Comparison of ENCODE assay signal across 26 mouse cellular contexts in genomic region chr13:73799110-73799509, GRCm38 (mm10). TPM values are rescaled to one million over a fixed set of nuclear protein-coding genes. Genes with fewer than 3 reads are reported as not detected.
DNase-seq lines count a peak whose midpoint lies in the region; TF ChIP-seq lines count a peak whose summit lies in the region.
"Had no signal": no experiment of that assay in that cellular context is flagged by ENCODE, and none has a peak within 500 bp of the region (broad histone marks: within the 10 kb centered on the region; RNA-seq: fewer than 3 reads in every experiment).

No protein-coding gene starts in this region.

- H3K4me3 ChIP-seq in heart, adult 2 months: no peak overlapping the region
- no peak overlapping the region for H3K4me3 ChIP-seq in layer of hippocampus, adult 2 months
- H3K4me3 ChIP-seq in brown adipose tissue, adult 24 weeks (ENCODE audit: insufficient read depth, low read depth, low read length): no peak overlapping the region
- H3K4me3 ChIP-seq: erythroblast, embryonic 14.5 days; heart, embryonic 15.5 days; kidney, embryonic 15.5 days; midbrain, embryonic 13.5 days; neural tube, embryonic 13.5 days had no signal

- H3K27me3 ChIP-seq in heart, adult 2 months (ENCODE audit: control insufficient read depth, insufficient read depth, low read length): no peaks in the 10 kb centered on the region
- H3K27me3 ChIP-seq: heart, embryonic 15.5 days; kidney, embryonic 15.5 days; midbrain, embryonic 13.5 days; neural tube, embryonic 13.5 days had no signal

- TF ChIP-seq POLR2A in heart, adult 2 months (IDR thresholded peaks at IDR 0.05; ENCODE audit: insufficient read depth, low read depth, low read length): no peak

- H3K36me3 ChIP-seq in heart, adult 2 months (ENCODE audit: control insufficient read depth, insufficient read depth, low read length): peaks cover 7% of the 10 kb centered on the region; the same call in 1 of the 2 replicates

- peak overlapping the region; percentile 65 for H3K27ac ChIP-seq in heart, adult 2 months
- H3K27ac ChIP-seq in layer of hippocampus, adult 2 months: 0 out of 2 replicates have a peak overlapping the region, but pooled peaks have one; percentile 4
- peak overlapping the region; percentile 20; the same call in 1 of the 2 replicates for H3K27ac ChIP-seq in brown adipose tissue, adult 24 weeks (replicated peaks; ENCODE audit: low read depth, low read length)
- H3K27ac ChIP-seq: kidney, embryonic 15.5 days; liver, embryonic 14.5 days; macrophage; midbrain, embryonic 13.5 days; neural tube, embryonic 13.5 days had no signal

- DNase-seq in cerebellum, postnatal 14 days: peak; percentile 30 to 37
- DNase-seq in cerebellum, adult 9-10 months: no peak
- peak in 1 of 2 experiments; percentile 49 for DNase-seq in heart, adult 2 months
- DNase-seq in heart, postnatal 14 days: no peak
- DNase-seq in layer of hippocampus, adult 2 months (ENCODE audit: low spot score in 2 of 2): no peak
- no peak for DNase-seq in layer of hippocampus, adult 11-12 months (ENCODE audit: low spot score)
- DNase-seq in left cerebral cortex, adult 9 months (ENCODE audit: low spot score in 2 of 2): no peak
- DNase-seq: adrenal gland, adult 2 months; cerebellum, adult 2 months; gastrocnemius, postnatal 10 days; kidney, adult 18-20 months; kidney, postnatal 25 days; liver; lung, adult 2 months; lung, postnatal 10 days; thymus, adult 2 months; thymus, postnatal 36 days had no signal

- TF ChIP-seq CTCF in heart, adult 2 months (IDR thresholded peaks at IDR 0.05): no peak
- TF ChIP-seq CTCF in layer of hippocampus, adult 2 months (conservative IDR thresholded peaks at IDR 0.05): no peak

- no peak overlapping the region; the same call in 1 of the 2 replicates for H3K9ac ChIP-seq in heart, adult 2 months (ENCODE audit: low read depth, low read length)
- H3K9ac ChIP-seq: heart, embryonic 15.5 days; kidney, embryonic 15.5 days; liver, embryonic 14.5 days; midbrain, embryonic 13.5 days; neural tube, embryonic 13.5 days had no signal

- TF ChIP-seq EP300 in heart, adult 2 months (IDR thresholded peaks at IDR 0.05; ENCODE audit: insufficient read depth, low read depth, low read length): 0 out of 2 replicates have a peak, but pooled peaks have one; percentile 18

- H3K79me2 ChIP-seq in heart, adult 2 months (replicated peaks; ENCODE audit: control insufficient read depth, insufficient read depth, low read length): no peaks in the 10 kb centered on the region

- intact Hi-C loops in heart, adult 2 months (cut with DNase I): loop anchor here (2.0 kb wide), 1 partner anchor 22 kb away; no protein-coding TSS in a partner anchor
- intact Hi-C loops in heart, postnatal 14 days (cut with DNase I): no loop called here

- 58% methylated on average over 5 of the region's 5 CpGs for WGBS in heart, adult 2 months

- H3K4me1 ChIP-seq in heart, adult 2 months (ENCODE audit: control insufficient read depth, insufficient read depth, low read length): peaks cover 10% of the 10 kb centered on the region
- H3K4me1 ChIP-seq in brown adipose tissue, adult 24 weeks (ENCODE audit: control insufficient read depth, insufficient read depth, insufficient read length, low read length): no peaks in the 10 kb centered on the region
- H3K4me1 ChIP-seq: kidney, embryonic 15.5 days; midbrain, embryonic 13.5 days; neural tube, embryonic 13.5 days had no signal

RNA-seq across cellular contexts. Expression of gene Nkd2, which starts 48.3 kb away (rescaled TPM):
- total RNA-seq in heart, adult 2 months (2021): 1 to 10 TPM; 1.2 to 2.3 TPM
- 1.9 and 2.3 TPM in 2 replicates for polyA plus RNA-seq in heart, adult 2 months (2012; rRNA removed)
- total RNA-seq in heart, postnatal 14 days (2021): 1 to 10 TPM; 1.7 to 2.2 TPM
- total RNA-seq in layer of hippocampus, adult 2 months (2021): 1 to 10 TPM; 6.2 to 8.9 TPM
- 0.44 and 0.54 TPM in 2 replicates for polyA plus RNA-seq in brown adipose tissue, adult 24 weeks (2012; ENCODE audit: insufficient read depth, insufficient read length, missing spikeins)
- total RNA-seq: megakaryocyte-erythroid progenitor cell, adult 5-6 weeks had no signal
- polyA plus RNA-seq: erythroblast, embryonic 14.5 days; macrophage had no signal

Comparison
In these comparisons a context has a peak if more than half of its experiments do, and no peak if none do; other contexts are left out.
1. DNase-seq: peak in cerebellum, postnatal 14 days (2 of 2); none in cerebellum, adult 9-10 months (single experiment), heart, postnatal 14 days (0 of 2), layer of hippocampus, adult 2 months (0 of 2), layer of hippocampus, adult 11-12 months (single experiment) and left cerebral cortex, adult 9 months (0 of 2).
2. H3K27ac ChIP-seq: peak in every context shown above with its lines; median percentile 65 in heart, adult 2 months; 20 in brown adipose tissue, adult 24 weeks; 4 in layer of hippocampus, adult 2 months.